ENCODE assay signal across 7 mouse cellular contexts in genomic region chr2:150786251-150787180, GRCm38 (mm10). TPM values are rescaled to one million over a fixed set of nuclear protein-coding genes. Genes with fewer than 3 reads are reported as not detected.
DNase-seq lines count a peak whose midpoint lies in the region; ATAC-seq and TF ChIP-seq lines count a peak whose summit lies in the region.

Pygb (plus strand) TSS chr2:150786735.

- peak within 1 kb of the TSS; percentile 75 for H3K27ac ChIP-seq in intestine, embryonic 14.5 days (ENCODE audit: low read depth)
- H3K27ac ChIP-seq in midbrain, embryonic 10.5 days (replicated peaks): peak within 1 kb of the TSS; percentile 83
- H3K27ac ChIP-seq in small intestine, adult 2 months (ENCODE audit: insufficient read depth, low read depth, low read length): peak within 1 kb of the TSS; percentile 39

- H3K4me1 ChIP-seq in intestine, embryonic 14.5 days (replicated peaks; ENCODE audit: control insufficient read depth, insufficient read depth, low read length): peaks cover 13% of the 10 kb centered on the region; the same call in 1 of the 2 replicates
- peaks cover 23% of the 10 kb centered on the region for H3K4me1 ChIP-seq in midbrain, embryonic 10.5 days
- H3K4me1 ChIP-seq in small intestine, adult 2 months (ENCODE audit: control insufficient read depth, insufficient read depth, insufficient read length, low read length): no peaks in the 10 kb centered on the region

- peak within 1 kb of the TSS; percentile 88 for H3K4me3 ChIP-seq in intestine, embryonic 14.5 days (ENCODE audit: low read depth, low read length)
- peak within 1 kb of the TSS; percentile 84 for H3K4me3 ChIP-seq in midbrain, embryonic 10.5 days
- peak within 1 kb of the TSS; percentile 85 for H3K4me3 ChIP-seq in small intestine, adult 2 months (ENCODE audit: low read depth, low read length)

- H3K27me3 ChIP-seq in intestine, embryonic 14.5 days (replicated peaks; ENCODE audit: control insufficient read depth, insufficient read depth, low read length): no peaks in the 10 kb centered on the region
- H3K27me3 ChIP-seq in midbrain, embryonic 10.5 days (ENCODE audit: low read depth, poor library complexity, severe bottlenecking): peaks cover 19% of the 10 kb centered on the region
- no peaks in the 10 kb centered on the region for H3K27me3 ChIP-seq in small intestine, adult 2 months (ENCODE audit: control insufficient read depth, insufficient read depth, low read length)

- WGBS in intestine, embryonic 14.5 days: 1% methylated on average over 53 of the region's 58 CpGs
- WGBS in midbrain, embryonic 10.5 days: 3% methylated on average over 57 of the region's 58 CpGs
- under 1% methylated on average over 57 of the region's 58 CpGs for WGBS in small intestine, adult 2 months

- no peak for TF ChIP-seq CTCF in small intestine, adult 2 months (IDR thresholded peaks at IDR 0.05; ENCODE audit: extremely low read depth, insufficient read length, insufficient replicate concordance, low read depth, low read length)

- H3K36me3 ChIP-seq in intestine, embryonic 14.5 days (ENCODE audit: control insufficient read depth, insufficient read depth, low read length): peaks cover 4% of the 10 kb centered on the region; the same call in 1 of the 2 replicates
- H3K36me3 ChIP-seq in midbrain, embryonic 10.5 days: no peaks in the 10 kb centered on the region
- no peaks in the 10 kb centered on the region for H3K36me3 ChIP-seq in small intestine, adult 2 months (ENCODE audit: control insufficient read depth, insufficient read depth, low read length)

- H3K4me2 ChIP-seq in intestine, embryonic 14.5 days (ENCODE audit: low read length): peak within 1 kb of the TSS; percentile 65

- no peaks in the 10 kb centered on the region for H3K9me3 ChIP-seq in intestine, embryonic 14.5 days (ENCODE audit: control insufficient read depth, low read length)
- no peaks in the 10 kb centered on the region for H3K9me3 ChIP-seq in midbrain, embryonic 10.5 days (replicated peaks)

- DNase-seq in adrenal gland, adult 2 months: peak; percentile 91
- DNase-seq in embryo, embryonic 11 days: peak; percentile 95
- peak; percentile 81 for DNase-seq in gastrocnemius, postnatal 25 days
- peak; percentile 92 for DNase-seq in intestine, embryonic 14.5 days (ENCODE audit: low spot score)
- DNase-seq in left cerebral cortex, postnatal 25 days (ENCODE audit: low spot score in 2 of 2): peak; percentile 87 to 89
- DNase-seq in midbrain, embryonic 10.5 days (ENCODE audit: low spot score): peak; percentile 91

- intact Hi-C loops in left cerebral cortex, postnatal 25 days (cut with DNase I): loop anchor here (2.0 to 5.0 kb wide), 2 partner anchors 38 to 179 kb away; partner anchors contain the start of genes Apmap and Entpd6

- peak; percentile 51; the same call in 1 of the 2 replicates for TF ChIP-seq POLR2A in small intestine, adult 2 months (IDR thresholded peaks at IDR 0.05; ENCODE audit: low read depth, low read length)

- ATAC-seq in intestine, embryonic 14.5 days (replicated peaks; ENCODE audit: low FRiP score, low TSS enrichment, low read depth): peak; percentile 95

- peak within 1 kb of the TSS; percentile 61 for H3K9ac ChIP-seq in intestine, embryonic 14.5 days (ENCODE audit: low read length)

RNA-seq across cellular contexts. Expression of gene Pygb, which starts in this region (rescaled TPM):
- 10 to 100 TPM; 41.1 to 55.2 TPM for total RNA-seq in adrenal gland, adult 2 months (2021)
- 28.5 and 37.3 TPM in 2 replicates for polyA plus RNA-seq in adrenal gland, adult 2 months (2012; rRNA removed)
- total RNA-seq in gastrocnemius, postnatal 25 days (2021): 1 to 10 TPM; 4.0 to 7.7 TPM
- polyA plus RNA-seq in intestine, embryonic 14.5 days (2014; fragmentation: Nextera tagmentation; extraction: Ambion mirVana): 69.5 and 73.6 TPM in 2 replicates
- 100 to 1,000 TPM; 112 to 116 TPM for total RNA-seq in left cerebral cortex, postnatal 25 days (2021)
- polyA plus RNA-seq in midbrain, embryonic 10.5 days (2016; fragmentation: Nextera tagmentation; extraction: Ambion mirVana): 62.7 and 67.0 TPM in 2 replicates
- polyA plus RNA-seq in small intestine, adult 2 months (2012; rRNA removed): 15.6 and 20.5 TPM in 2 replicates

Comparison
In these comparisons a context has a peak if more than half of its experiments do, and no peak if none do; other contexts are left out.
1. Peak in every context shown above with its lines: DNase-seq, ATAC-seq, H3K4me3 ChIP-seq and H3K27ac ChIP-seq.
2. RNA of gene Pygb (total RNA-seq): 112 to 116 TPM in left cerebral cortex, postnatal 25 days and 41.1 to 55.2 TPM in adrenal gland, adult 2 months; 4.0 to 7.7 TPM in gastrocnemius, postnatal 25 days; every median in the first group is over 4 times any median in the second.